In the genomic region with DNA sequence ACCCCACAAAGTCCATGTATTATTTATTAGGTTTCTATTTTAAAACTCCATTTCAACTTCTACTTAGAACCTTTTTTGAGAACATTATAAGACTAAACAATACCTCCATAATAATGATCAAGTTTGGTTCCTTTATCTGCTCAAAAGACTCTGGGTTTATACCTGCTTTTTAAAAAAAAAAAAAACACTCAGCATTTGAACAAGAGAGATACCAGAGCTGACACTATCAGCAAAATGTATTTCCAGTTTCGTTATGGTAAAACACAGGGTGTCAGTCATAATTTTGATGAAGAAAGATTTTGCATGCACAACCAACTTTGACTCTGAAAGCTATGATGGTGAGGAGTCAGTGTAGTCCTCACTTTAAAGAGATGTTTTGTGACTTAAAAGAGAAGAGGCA, we compare ENCODE assay signal across 29 mouse cellular contexts.
"Had no signal": no experiment of that assay in that cellular context is flagged by ENCODE, and none has a peak within 500 bp of the region (broad histone marks: within the 10 kb centered on the region; RNA-seq: fewer than 3 reads in every experiment).

No protein-coding gene starts in this region.

- H3K27me3 ChIP-seq: heart, embryonic 12.5 days; heart, embryonic 13.5 days; heart, embryonic 15.5 days; hindbrain, embryonic 12.5 days; hindbrain, embryonic 13.5 days; hindbrain, embryonic 15.5 days; intestine, embryonic 15.5 days; kidney, embryonic 15.5 days had no signal

- DNase-seq: heart, postnatal 10 days; heart, postnatal 14 days; heart, postnatal 36 days; heart, postnatal 4 days; kidney, adult 11 months; kidney, adult 18-20 months; kidney, adult 2 months; kidney, adult 8-10 months; kidney, adult 9 months; kidney, postnatal 14 days; kidney, postnatal 25 days; kidney, postnatal 4 days; layer of hippocampus, adult 9-11 months; layer of hippocampus, postnatal 36 days had no signal

- H3K4me1 ChIP-seq: heart, embryonic 10.5 days; heart, embryonic 15.5 days; hindbrain, embryonic 15.5 days; intestine, embryonic 15.5 days; kidney, embryonic 15.5 days had no signal

- H3K9me3 ChIP-seq: heart, embryonic 10.5 days; heart, embryonic 12.5 days; heart, embryonic 13.5 days; heart, embryonic 15.5 days; hindbrain, embryonic 10.5 days; hindbrain, embryonic 12.5 days; hindbrain, embryonic 13.5 days; hindbrain, embryonic 15.5 days; intestine, embryonic 15.5 days; kidney, embryonic 15.5 days had no signal

- H3K27ac ChIP-seq: heart, embryonic 10.5 days; heart, embryonic 13.5 days; heart, embryonic 15.5 days; hindbrain, embryonic 10.5 days; hindbrain, embryonic 12.5 days; hindbrain, embryonic 13.5 days; hindbrain, embryonic 14.5 days; hindbrain, embryonic 15.5 days; hindbrain, postnatal 0 days; intestine, embryonic 15.5 days; kidney, embryonic 15.5 days; kidney, postnatal 0 days; layer of hippocampus, adult 2 months; left cerebral cortex, adult 2 months had no signal

- H3K9ac ChIP-seq: heart, embryonic 12.5 days; heart, embryonic 13.5 days; heart, embryonic 15.5 days; hindbrain, embryonic 12.5 days; hindbrain, embryonic 13.5 days; hindbrain, embryonic 14.5 days; hindbrain, embryonic 15.5 days; intestine, embryonic 15.5 days; kidney, embryonic 15.5 days had no signal

- H3K4me3 ChIP-seq: heart, embryonic 10.5 days; heart, embryonic 12.5 days; heart, embryonic 13.5 days; heart, embryonic 15.5 days; hindbrain, embryonic 10.5 days; hindbrain, embryonic 12.5 days; hindbrain, embryonic 13.5 days; hindbrain, embryonic 15.5 days; intestine, embryonic 15.5 days; kidney, embryonic 15.5 days; layer of hippocampus, adult 2 months; left cerebral cortex, adult 2 months had no signal

- H3K36me3 ChIP-seq: heart, embryonic 10.5 days; heart, embryonic 12.5 days; heart, embryonic 13.5 days; heart, embryonic 15.5 days; hindbrain, embryonic 10.5 days; hindbrain, embryonic 12.5 days; hindbrain, embryonic 13.5 days; hindbrain, embryonic 15.5 days; intestine, embryonic 15.5 days; kidney, embryonic 15.5 days had no signal
